Mouse (Mus musculus) liver, embryonic 16.5 days (tissue): Measurements from ENCODE around the gene Piga. TPM values are rescaled to one million over a fixed set of nuclear protein-coding genes. Genes with fewer than 3 reads are reported as not detected.

Experiments used
- ATAC-seq: fragments of 200-750 bp; cut with Nextera tagmentation; 2 replicates; pipeline ENCODE4 v1.8.0; 2017; ENCODE audit warnings: low read depth, mild to moderate bottlenecking, moderate number of reproducible peaks, moderate library complexity
- H3K27ac ChIP-seq: fragments of 300-500 bp; sonication (generic); 2 replicates; pipeline ENCODE4 v1.5.1; 2014; ENCODE audit warnings: mild to moderate bottlenecking, low read length
- H3K27me3 ChIP-seq: fragments of 300-500 bp; sonication (generic); 2 replicates; pipeline ENCODE4 v1.6.1; 2014; ENCODE audit warnings: low read depth, low read length, mixed read lengths; ENCODE audit not compliant: control insufficient read depth, insufficient read depth
- H3K36me3 ChIP-seq: fragments of 300-500 bp; sonication (generic); 2 replicates; pipeline ENCODE4 v1.6.1; 2014; ENCODE audit warnings: mild to moderate bottlenecking; ENCODE audit not compliant: control insufficient read depth, insufficient read depth
- H3K4me1 ChIP-seq: fragments of 300-500 bp; sonication (generic); 2 replicates; pipeline ENCODE4 v1.6.1; 2014; ENCODE audit warnings: low read depth, low read length, mixed read lengths; ENCODE audit not compliant: control insufficient read depth
- H3K4me2 ChIP-seq: fragments of 300-500 bp; sonication (generic); 2 replicates; pipeline ENCODE4 v1.6.1; 2014; ENCODE audit warnings: low read depth, low read length, mixed read lengths
- H3K4me3 ChIP-seq: fragments of 300-500 bp; sonication (generic); 2 replicates; pipeline ENCODE4 v1.5.1; 2014; ENCODE audit warnings: low read depth, mild to moderate bottlenecking, low read length
- H3K9ac ChIP-seq: fragments of 300-500 bp; sonication (generic); 2 replicates; pipeline ENCODE4 v1.6.1; 2014; ENCODE audit warnings: low read depth, low read length
- H3K9me3 ChIP-seq: fragments of 300-500 bp; sonication (generic); replicated peaks from 2 replicates; pipeline ENCODE4 v1.6.1; 2016; ENCODE audit warnings: low read length; ENCODE audit not compliant: control insufficient read depth
- WGBS: fragments of 180-500 bp; shearing (Covaris S2); extraction: QIAGEN DNeasy Blood & Tissue Kit; methylation state at CpG from one replicate; pipeline ENCODE4 v1.1.7; 2014; ENCODE audit not compliant: insufficient replicate concordance; 5-methylcytosine and 5-hydroxymethylcytosine counted together
- polyA plus RNA-seq: library from polyadenylated mRNA; unstranded; fragments of >200 nt; fragmentation: Nextera tagmentation; extraction: Ambion mirVana; gene quantifications from 2 replicates; pipeline ENCODE4 v1.2.1, GENCODE M21; 2015

Piga gene
- polyA plus RNA-seq, 1 experiment from 2014 or later, result 10.5 TPM

DNA sequence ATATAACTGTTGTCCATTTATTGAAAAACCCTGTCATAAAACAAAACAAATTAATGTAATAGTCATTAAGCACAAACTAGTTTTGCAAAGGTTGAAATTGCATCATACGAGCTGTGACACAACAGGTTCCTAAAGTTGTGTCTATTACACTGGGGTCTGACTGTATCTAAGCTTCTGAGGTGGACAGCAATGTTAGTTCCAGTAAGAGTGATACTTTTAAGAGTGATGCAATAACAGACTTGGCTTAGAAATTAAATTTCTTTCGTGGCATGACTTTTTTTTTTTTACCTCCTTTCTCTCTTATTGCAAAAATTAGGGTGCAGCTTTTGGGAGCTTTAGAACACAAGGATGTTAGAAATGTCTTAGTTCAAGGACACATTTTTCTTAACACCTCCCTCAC lies 8.6 kb downstream of the Piga start:
- 74% methylated on average over 2 of the region's 2 CpGs for WGBS
- Histone ChIP-seq H3K9ac (no peak overlapping the region), H3K4me2 (no peak overlapping the region), H3K4me1 (peaks cover 7% of the 10 kb centered on the region), H3K27me3 (no peaks in the 10 kb centered on the region), H3K36me3 (peaks cover 6% of the 10 kb centered on the region), H3K9me3 (no peaks in the 10 kb centered on the region), H3K27ac (no peak overlapping the region), H3K4me3 (no peak overlapping the region)
- ATAC-seq, result no peak

DNA sequence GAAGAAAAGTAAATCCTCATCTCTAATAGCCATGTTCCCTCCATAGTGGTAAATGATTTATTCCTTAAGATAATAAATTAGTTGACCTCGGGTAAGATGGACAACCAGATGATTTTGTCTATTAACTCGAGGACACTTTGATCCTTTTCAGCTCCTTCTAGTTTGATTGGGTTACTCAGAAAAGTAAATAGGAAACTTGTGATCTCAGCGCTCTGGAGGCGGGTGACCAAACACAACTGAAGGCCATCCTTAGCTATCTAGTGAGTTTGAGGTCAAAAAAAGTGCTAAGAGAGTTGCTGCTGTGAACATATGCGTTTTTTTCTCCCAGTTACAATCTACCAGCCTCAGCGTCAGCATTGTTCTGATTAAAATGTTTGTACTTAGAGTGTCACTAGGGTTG lies 11.0 kb downstream of the Piga start:
- H3K4me2 ChIP-seq, result no peak overlapping the region
- no peaks in the 10 kb centered on the region for H3K27me3 ChIP-seq
- H3K27ac ChIP-seq, result no peak overlapping the region
- peaks cover 4% of the 10 kb centered on the region for H3K4me1 ChIP-seq
- H3K9me3 ChIP-seq, result no peaks in the 10 kb centered on the region
- no peak; the same call in 1 of the 2 replicates for ATAC-seq
- H3K36me3 ChIP-seq, result peaks cover 6% of the 10 kb centered on the region
- no peak overlapping the region for H3K9ac ChIP-seq
- no peak overlapping the region for H3K4me3 ChIP-seq
- 59% methylated on average over 6 of the region's 6 CpGs for whole genome bisulfite sequencing

DNA sequence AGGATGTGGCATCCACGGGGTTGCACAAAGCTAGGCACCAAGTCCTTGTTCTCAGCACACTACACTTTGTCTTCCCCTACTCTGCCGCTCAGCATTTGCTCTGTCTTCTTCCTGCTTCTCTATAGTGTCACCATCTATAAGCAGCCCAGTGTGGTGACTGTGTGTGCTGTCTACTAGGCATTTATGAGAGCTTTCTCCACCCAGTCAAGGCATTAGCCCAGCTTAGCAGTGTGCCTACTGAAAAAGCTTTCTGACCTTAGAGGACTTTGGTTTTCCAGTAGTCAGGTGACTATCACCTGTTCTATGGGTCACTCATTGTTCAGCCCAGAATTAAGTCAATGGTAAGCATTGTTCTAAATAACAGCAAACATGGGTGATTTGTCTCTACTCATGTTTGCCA lies 11.5 kb downstream of the Piga start:
- 0 out of 2 replicates have a peak, but pooled peaks have one; percentile 13 for ATAC-seq
- H3K4me1 ChIP-seq, result peaks cover 3% of the 10 kb centered on the region
- WGBS, result 65% methylated on average over 2 of the region's 2 CpGs
- H3K36me3 ChIP-seq, result peaks cover 6% of the 10 kb centered on the region
- H3K27me3 ChIP-seq, result no peaks in the 10 kb centered on the region
- H3K9me3 ChIP-seq, result no peaks in the 10 kb centered on the region
- H3K4me2 ChIP-seq, result no peak overlapping the region
- H3K4me3 ChIP-seq, result no peak overlapping the region
- H3K9ac ChIP-seq, result no peak overlapping the region
- H3K27ac ChIP-seq, result no peak overlapping the region

- H3K9ac ChIP-seq, result no peak overlapping the region
- peaks cover 6% of the 10 kb centered on the region for H3K36me3 ChIP-seq
- no peak overlapping the region for H3K4me2 ChIP-seq
- no peaks in the 10 kb centered on the region for H3K27me3 ChIP-seq
- no peak overlapping the region for H3K4me3 ChIP-seq
- H3K9me3 ChIP-seq, result no peaks in the 10 kb centered on the region
- H3K4me1 ChIP-seq, result peaks cover 3% of the 10 kb centered on the region
- WGBS, result 66% methylated on average over 6 of the region's 6 CpGs
- ATAC-seq, result no peak
- no peak overlapping the region for H3K27ac ChIP-seq
Measured at GRCm38 (mm10) chrX:164431541-164431940, 12.0 kb downstream of the Piga start.

DNA sequence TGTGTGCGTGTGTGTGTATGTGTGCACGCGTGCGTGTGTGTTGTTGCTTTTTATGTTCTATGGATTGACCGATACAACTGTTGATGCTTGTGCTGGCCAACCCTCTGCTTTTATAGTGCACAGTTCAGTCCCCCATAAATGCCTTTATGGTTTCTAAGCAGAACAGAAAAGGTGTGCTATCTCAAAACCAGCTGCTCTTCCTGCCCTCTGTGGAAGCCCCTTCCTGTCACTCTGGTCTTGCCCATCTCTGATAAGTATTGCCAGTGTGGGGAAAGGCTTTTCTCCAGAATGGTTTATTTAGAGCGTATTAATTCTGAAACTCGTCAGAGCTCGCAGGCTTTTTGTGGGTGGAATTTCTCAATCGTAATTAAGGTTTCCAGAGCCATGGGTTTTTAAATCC lies 13.1 kb downstream of the Piga start:
- H3K27ac ChIP-seq, result no peak overlapping the region
- ATAC-seq, result no peak
- no peak overlapping the region for H3K9ac ChIP-seq

GRCm38 (mm10) chrX:164436709-164437108 lies 17.1 kb downstream of the Piga start, which contains the start of gene Asb11:
Gene Asb11 (plus strand): TSS chrX:164436994.
- 45% methylated on average over 8 of the region's 8 CpGs for WGBS
- Histone ChIP-seq H3K4me3 (no peak within 1 kb of the TSS), H3K4me1 (no peaks in the 10 kb centered on the region; the same call in 1 of the 2 replicates), H3K9ac (no peak within 1 kb of the TSS), H3K4me2 (no peak within 1 kb of the TSS), H3K9me3 (no peaks in the 10 kb centered on the region), H3K27ac (no peak within 1 kb of the TSS), H3K36me3 (no peaks in the 10 kb centered on the region; the same call in 1 of the 2 replicates), H3K27me3 (no peaks in the 10 kb centered on the region)
- no peak for ATAC-seq

More for the DNA sequence above, 13.1 kb downstream of the Piga start:
- no peak overlapping the region for H3K4me3 ChIP-seq
- no peak overlapping the region for H3K4me2 ChIP-seq
- 62% methylated on average over 9 of the region's 9 CpGs for WGBS
- no peaks in the 10 kb centered on the region for H3K27me3 ChIP-seq
- peaks cover 6% of the 10 kb centered on the region for H3K36me3 ChIP-seq
- no peaks in the 10 kb centered on the region for H3K9me3 ChIP-seq
- H3K4me1 ChIP-seq, result peaks cover 3% of the 10 kb centered on the region

DNA sequence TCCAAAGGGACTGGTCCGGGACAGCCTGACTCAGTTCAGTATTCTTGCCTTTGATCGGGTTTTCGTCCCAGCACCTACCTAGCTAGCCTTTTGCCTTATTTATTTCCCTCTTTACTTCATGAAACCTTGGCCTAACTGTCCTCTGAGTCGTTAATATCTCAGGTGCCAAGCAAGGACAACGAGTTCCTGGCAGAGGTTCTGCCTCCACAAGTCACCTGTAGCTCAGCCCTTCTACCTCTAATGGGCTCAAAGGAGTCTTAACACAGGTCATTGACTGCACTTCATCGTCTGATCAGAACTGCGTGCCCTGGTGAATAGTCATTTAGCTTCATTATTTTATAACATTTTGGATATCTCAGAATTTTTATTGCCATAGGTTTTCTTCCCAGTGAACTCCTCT lies 19.9 kb downstream of the Piga start:
- 75% methylated on average over 7 of the region's 7 CpGs for WGBS
- no peak overlapping the region for H3K4me3 ChIP-seq
- H3K9ac ChIP-seq, result no peak overlapping the region
- no peaks in the 10 kb centered on the region for H3K27me3 ChIP-seq
- no peaks in the 10 kb centered on the region for H3K36me3 ChIP-seq
- no peaks in the 10 kb centered on the region for H3K9me3 ChIP-seq
- H3K4me1 ChIP-seq, result no peaks in the 10 kb centered on the region
- H3K27ac ChIP-seq, result no peak overlapping the region
- no peak overlapping the region for H3K4me2 ChIP-seq
- no peak for ATAC-seq

DNA sequence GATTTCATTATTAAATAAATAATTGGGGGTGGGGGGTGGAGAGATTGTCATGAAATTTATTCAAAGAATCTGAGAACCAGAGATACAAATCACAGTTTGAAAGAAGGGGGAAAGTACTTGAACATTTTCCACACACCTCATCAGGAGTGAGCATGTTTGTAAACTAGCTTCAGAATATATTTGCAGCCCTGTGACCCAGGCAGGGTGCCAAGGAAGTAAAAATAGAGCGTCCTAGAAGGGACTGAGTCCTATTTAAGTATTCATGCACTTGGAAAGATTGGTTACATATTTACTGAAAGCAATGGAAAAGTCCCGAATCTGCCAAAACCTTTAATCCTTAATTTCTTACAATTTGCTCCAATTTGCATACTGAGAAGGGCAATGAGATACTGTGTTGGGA lies 20.6 kb downstream of the Piga start:
- no peak overlapping the region for H3K9ac ChIP-seq
- no peaks in the 10 kb centered on the region for H3K4me1 ChIP-seq
- no peaks in the 10 kb centered on the region for H3K27me3 ChIP-seq
- H3K27ac ChIP-seq, result no peak overlapping the region
- H3K9me3 ChIP-seq, result no peaks in the 10 kb centered on the region
- H3K4me3 ChIP-seq, result no peak overlapping the region
- 70% methylated on average over 2 of the region's 2 CpGs for WGBS
- H3K36me3 ChIP-seq, result no peaks in the 10 kb centered on the region
- no peak overlapping the region for H3K4me2 ChIP-seq
- ATAC-seq, result no peak

- H3K9ac ChIP-seq, result no peak overlapping the region
- H3K4me1 ChIP-seq, result no peaks in the 10 kb centered on the region
- no peak overlapping the region for H3K4me3 ChIP-seq
- no peak overlapping the region for H3K27ac ChIP-seq
- WGBS, result 64% methylated on average over 3 of the region's 3 CpGs
- no peaks in the 10 kb centered on the region for H3K36me3 ChIP-seq
- no peaks in the 10 kb centered on the region for H3K9me3 ChIP-seq
- H3K4me2 ChIP-seq, result no peak overlapping the region
- no peaks in the 10 kb centered on the region for H3K27me3 ChIP-seq
- ATAC-seq, result no peak
Measured at GRCm38 (mm10) chrX:164440703-164441102, 21.1 kb downstream of the Piga start.
